Mouse (Mus musculus) gastrocnemius, postnatal 14 days (tissue): ENCODE data around the gene Gbp4. TPM values are rescaled to one million over a fixed set of nuclear protein-coding genes. Genes with fewer than 3 reads are reported as not detected.
"Not testable (repeated sequence)": the region's sequence is repeated elsewhere in the genome, so short reads cannot be mapped to it uniquely, and the experiment has no call there.

Experiments
- DNase-seq: peaks from one replicate; pipeline ENCODE4 v3.0.0; 2021; ENCODE audit warnings: mixed read lengths
- intact Hi-C: fragments of 180-260 bp; cut with DNase I; formaldehyde crosslinking; loops from one replicate; pipeline ENCODE4 v1.15.1; 2025; ENCODE audit warnings: low total_unique reads
- long read RNA-seq, 2 experiments: library from polyadenylated mRNA; stranded (forward); transcript quantifications; one replicate each; pipeline ENCODE4 v2.0.0; 2021
- total RNA-seq, 2 experiments: library from RNA; stranded (reverse); gene quantifications; 2 replicates each; pipeline ENCODE4 v1.2.3; 2021

Gene Gbp4
- total RNA-seq = 1 to 10 TPM; 1.3 to 1.8 TPM
- long read RNA-seq, experiment 1, full-length matches to known transcripts = 1 of 1 reads
- long read RNA-seq, experiment 1, partial matches to known transcripts = 0 of 1 reads
- long read RNA-seq, experiment 1, other reads (novel, unspliced or antisense) = 0 of 1 reads
- long read RNA-seq, experiment 2, full-length matches to known transcripts = 1 of 1 reads
- long read RNA-seq, experiment 2, partial matches to known transcripts = 0 of 1 reads
- long read RNA-seq, experiment 2, other reads (novel, unspliced or antisense) = 0 of 1 reads

DNA sequence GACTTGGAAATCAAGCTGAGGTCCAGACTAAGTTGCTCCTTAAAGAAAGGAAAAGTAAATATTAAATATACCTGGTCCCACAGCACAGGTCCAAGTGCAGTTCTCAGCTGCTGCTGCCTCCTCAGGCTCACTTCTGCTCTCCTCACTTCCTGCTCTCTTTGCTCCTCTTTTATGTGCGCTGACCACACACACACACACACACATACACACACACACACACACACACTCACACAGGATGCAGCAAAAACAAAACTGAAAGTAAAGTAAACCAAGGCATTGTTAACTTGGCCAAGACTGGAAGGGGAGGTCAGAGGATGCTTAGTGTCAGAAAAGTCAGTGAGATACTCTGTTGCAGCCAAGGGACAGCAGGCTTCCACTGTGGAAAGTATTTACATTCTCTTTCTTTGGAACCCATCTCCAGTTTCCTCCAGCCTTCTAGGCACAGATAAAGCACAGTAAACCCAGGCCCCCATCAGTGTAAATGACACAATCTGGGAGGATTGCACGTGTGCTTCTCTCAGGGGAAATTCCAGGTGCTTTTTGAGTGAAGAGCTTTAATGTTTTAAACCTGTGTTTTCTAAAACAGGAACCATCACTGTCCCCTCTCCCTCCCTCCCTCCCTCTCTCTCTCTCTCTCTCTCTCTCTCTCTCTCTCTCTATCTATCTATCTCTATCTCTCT is at the start of gene Gbp4, which contains the start of the genes Gbp9 and Gbp8:
Gene Gbp4, minus strand, starts transcription at position 178 of the 680 bp plus-strand sequence.
Gene Gbp9, minus strand, starts transcription at position 131 of the 680 bp plus-strand sequence.
Gene Gbp8, minus strand, starts transcription at position 132 of the 680 bp plus-strand sequence.
- intact Hi-C loops, DNase-seq: not testable (repeated sequence)

DNA sequence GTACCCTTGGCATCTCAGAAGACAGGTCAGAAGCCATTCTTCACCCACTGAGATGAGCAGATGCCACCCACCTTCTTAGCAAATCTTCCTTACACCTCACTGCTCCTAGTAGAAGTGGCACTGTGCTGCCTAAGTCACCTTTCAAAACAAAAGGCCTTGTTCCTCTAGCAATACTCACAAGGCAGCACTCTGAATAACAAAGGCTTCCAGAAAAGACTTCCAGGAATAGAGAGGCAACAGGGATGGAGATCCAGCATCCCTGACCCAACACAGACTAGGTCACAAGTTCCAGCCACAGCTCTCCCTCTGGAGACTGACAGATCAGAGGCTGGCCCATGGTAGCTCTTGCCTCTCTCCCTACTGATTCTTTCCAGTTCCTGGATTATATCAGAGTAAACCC is 42.1 kb upstream of the Gbp4 start:
- intact Hi-C loops = no loop called here
- no peak for DNase-seq

- intact Hi-C loops = no loop called here
- no peak for DNase-seq
These were observed 17.2 kb upstream of the Gbp4 start for GRCm38 (mm10) chr5:105156582-105156981.

DNA sequence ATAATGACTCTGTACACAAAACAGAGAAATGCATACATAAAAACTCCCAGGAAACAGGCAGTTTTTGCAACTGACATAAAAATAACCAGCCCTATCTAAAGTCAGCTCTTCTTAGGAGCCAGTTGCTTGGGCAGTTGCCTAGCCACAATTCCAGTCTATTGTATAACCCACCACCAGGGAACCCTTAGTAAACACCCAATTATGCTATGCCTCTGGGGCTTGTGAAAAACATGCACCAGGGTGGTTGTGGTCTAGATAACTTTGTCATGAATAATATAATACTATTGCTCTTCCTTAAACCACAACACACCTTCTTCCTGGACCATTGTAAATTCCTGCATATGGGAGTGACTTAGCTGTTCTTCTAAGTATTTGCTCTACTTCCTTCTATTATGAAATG is 14.7 kb upstream of the Gbp4 start:
- intact Hi-C loops = no loop called here
- no peak for DNase-seq

GRCm38 (mm10) chr5:105148062-105148461 is 8.7 kb upstream of the Gbp4 start:
- intact Hi-C loops, DNase-seq: not testable (repeated sequence)

GRCm38 (mm10) chr5:105146447-105146846 is 7.1 kb upstream of the Gbp4 start:
- intact Hi-C loops = no loop called here
- DNase-seq = no peak

DNA sequence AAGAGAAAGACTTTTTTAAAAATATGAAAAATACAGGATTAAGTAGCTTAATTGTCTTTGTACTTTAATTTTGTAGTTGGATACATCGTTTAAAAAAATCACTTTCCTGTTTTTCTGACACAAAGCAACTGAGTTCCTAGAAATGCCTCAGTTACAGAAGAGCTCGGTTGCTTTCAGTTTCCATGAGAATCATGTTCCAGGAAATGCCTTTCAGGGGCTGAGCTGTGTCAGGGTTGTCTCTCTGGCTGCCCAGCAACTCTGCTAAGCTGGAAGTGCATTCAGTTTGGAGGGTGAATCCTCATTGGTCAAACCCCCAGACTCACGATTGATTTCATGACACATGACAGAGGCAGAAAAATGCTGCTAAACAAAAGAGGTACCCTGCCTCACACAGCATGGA is 6.3 kb upstream of the Gbp4 start:
- intact Hi-C loops, DNase-seq: not testable (repeated sequence)

- DNase-seq, intact Hi-C loops: not testable (repeated sequence)
These were observed 864 bp upstream of the Gbp4 start for GRCm38 (mm10) chr5:105140089-105140810.

DNA sequence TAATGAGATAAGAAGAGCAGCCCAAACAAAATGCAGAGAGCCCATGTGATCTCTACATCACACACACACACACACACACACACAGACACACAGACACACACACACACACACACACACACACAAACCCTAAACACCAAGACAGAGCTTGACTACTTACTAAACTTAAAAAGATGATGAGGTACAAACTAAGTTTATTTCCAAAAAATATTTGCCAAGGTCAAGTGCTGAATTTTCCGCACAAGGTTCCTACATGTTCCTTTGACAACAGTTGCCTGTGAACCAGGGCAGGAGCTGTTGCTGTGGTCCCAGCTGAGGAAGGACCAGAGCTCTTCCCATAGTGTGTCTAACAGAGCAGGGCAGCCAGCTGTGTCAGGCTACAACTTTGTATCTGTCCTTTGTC is 480 bp downstream of the Gbp4 start:
- no peak for DNase-seq
- intact Hi-C loops = no loop called here

- DNase-seq, intact Hi-C loops: not testable (repeated sequence)
These were observed 2.6 kb downstream of the Gbp4 start for GRCm38 (mm10) chr5:105136706-105137304.

DNA sequence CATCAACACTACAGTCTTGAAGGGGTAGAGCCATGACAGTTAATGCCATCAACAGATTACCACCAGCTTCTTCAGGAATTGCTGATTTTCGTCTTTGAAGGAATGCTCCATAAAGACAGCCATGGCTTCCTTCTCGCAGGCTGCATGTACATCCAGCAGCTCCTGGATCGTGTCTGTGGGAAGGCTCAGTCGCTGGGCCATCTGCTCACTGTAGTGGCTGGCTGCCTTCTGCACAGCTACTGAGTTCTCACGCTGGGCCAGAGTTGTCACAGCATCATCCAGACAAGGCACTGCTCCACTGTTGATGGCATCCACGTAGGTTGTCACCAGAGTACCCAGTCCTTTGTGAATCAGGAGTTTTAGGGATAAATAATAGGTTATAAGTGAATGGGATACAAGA is 17.7 kb downstream of the Gbp4 start:
- intact Hi-C loops = not testable (repeated sequence)

DNA sequence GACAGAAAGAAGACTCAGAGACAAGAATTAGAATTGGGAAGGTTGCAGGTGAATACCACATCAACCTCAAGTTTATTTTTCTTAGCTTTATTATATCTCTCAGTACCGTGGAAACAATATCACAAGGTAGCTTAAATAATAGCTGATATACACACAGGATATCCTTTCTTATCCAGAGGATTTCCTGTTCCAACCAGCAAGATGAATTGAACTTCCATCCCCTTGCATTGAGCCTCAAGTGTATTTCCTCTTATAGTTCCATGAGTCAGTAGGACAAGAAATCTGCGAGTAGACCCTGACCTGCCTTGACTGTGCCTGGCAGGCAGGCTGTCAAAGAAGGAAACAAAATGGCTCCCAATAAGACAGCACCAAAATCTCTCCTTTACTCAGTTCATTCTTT is 23.6 kb downstream of the Gbp4 start:
- no peak for DNase-seq
- intact Hi-C loops = no loop called here

More for the DNA sequence above, 17.7 kb downstream of the Gbp4 start:
- DNase-seq = not testable (repeated sequence)

GRCm38 (mm10) chr5:105114696-105115095 is 24.7 kb downstream of the Gbp4 start:
- intact Hi-C loops = no loop called here
- DNase-seq = no peak

GRCm38 (mm10) chr5:105113656-105114055 is 25.7 kb downstream of the Gbp4 start:
- DNase-seq = no peak
- intact Hi-C loops = no loop called here

- peak; percentile 22 for DNase-seq
- intact Hi-C loops = not testable (repeated sequence)
These were observed 29.0 kb downstream of the Gbp4 start for GRCm38 (mm10) chr5:105110271-105110852.

GRCm38 (mm10) chr5:105109775-105110174 is 29.6 kb downstream of the Gbp4 start:
- peak; percentile 11 for DNase-seq
- intact Hi-C loops = not testable (repeated sequence)

- DNase-seq, intact Hi-C loops: not testable (repeated sequence)
These were observed 33.7 kb downstream of the Gbp4 start for GRCm38 (mm10) chr5:105105689-105106088.

DNA sequence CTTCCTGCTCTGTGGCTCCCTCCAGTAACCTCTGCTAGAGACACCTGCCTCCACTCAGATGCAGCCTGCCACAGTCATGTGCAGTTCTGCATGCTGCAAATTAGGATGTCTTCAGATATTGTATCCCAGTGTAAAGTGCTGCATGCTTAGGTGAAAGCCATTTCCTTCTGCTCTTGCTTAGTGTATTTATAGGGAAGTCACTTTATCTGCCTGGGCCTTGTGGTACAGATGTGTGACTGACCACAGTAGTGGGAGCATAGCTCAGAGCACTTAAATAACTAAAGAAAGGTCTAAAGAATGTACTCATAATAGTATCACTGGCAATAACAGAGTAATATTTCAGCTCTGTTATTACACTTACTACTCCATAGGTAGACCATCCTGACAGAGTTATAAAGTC is 57.5 kb downstream of the Gbp4 start:
- intact Hi-C loops = no loop called here
- no peak for DNase-seq

- DNase-seq, intact Hi-C loops: not testable (repeated sequence)
These were observed 71.0 kb downstream of the Gbp4 start for GRCm38 (mm10) chr5:105068356-105068755.
